Mouse (Mus musculus): ENCODE data around the gene Rcc1. TPM values are rescaled to one million over a fixed set of nuclear protein-coding genes. Genes with fewer than 3 reads are reported as not detected.

The Rcc1 gene
- polyA plus RNA-seq, 1 experiment from 2014 or later, result 45.3 TPM

GRCm38 (mm10) chr4:132326481-132326880, 26.9 kb downstream of the Rcc1 start:
- H3K4me3 ChIP-seq (ENCODE audit: low read depth, low read length), result no peak overlapping the region
- no peak overlapping the region for H3K9ac ChIP-seq (replicated peaks; ENCODE audit: low read depth, low read length)
- no peak for ATAC-seq (ENCODE audit: insufficient number of reproducible peaks, insufficient read depth, low FRiP score, low read depth)
- H3K4me1 ChIP-seq (ENCODE audit: control insufficient read depth, insufficient read depth, low read length), result 0 out of 2 replicates have a peak, but pooled peaks cover 8% of the 10 kb centered on the region
- no peak overlapping the region for H3K27ac ChIP-seq (ENCODE audit: low read length)
- no peaks in the 10 kb centered on the region for H3K9me3 ChIP-seq (ENCODE audit: control insufficient read depth, low read depth, low read length)
- H3K36me3 ChIP-seq (ENCODE audit: control insufficient read depth, insufficient read depth, low read length), result peaks cover 30% of the 10 kb centered on the region
- H3K4me2 ChIP-seq (replicated peaks; ENCODE audit: low read depth, low read length), result no peak overlapping the region
- 67% methylated on average over 5 of the region's 5 CpGs for WGBS
- no peaks in the 10 kb centered on the region for H3K27me3 ChIP-seq (ENCODE audit: control insufficient read depth, insufficient read depth, low read length)

GRCm38 (mm10) chr4:132315711-132316110, 37.7 kb downstream of the Rcc1 start:
- Histone ChIP-seq H3K27ac (ENCODE audit: low read length) (no peak overlapping the region), H3K36me3 (ENCODE audit: control insufficient read depth, insufficient read depth, low read length) (peaks cover 49% of the 10 kb centered on the region), H3K9me3 (ENCODE audit: control insufficient read depth, low read depth, low read length) (no peaks in the 10 kb centered on the region), H3K4me2 (replicated peaks; ENCODE audit: low read depth, low read length) (no peak overlapping the region), H3K4me1 (ENCODE audit: control insufficient read depth, insufficient read depth, low read length) (no peaks in the 10 kb centered on the region), H3K27me3 (ENCODE audit: control insufficient read depth, insufficient read depth, low read length) (no peaks in the 10 kb centered on the region), H3K9ac (replicated peaks; ENCODE audit: low read depth, low read length) (no peak overlapping the region), H3K4me3 (ENCODE audit: low read depth, low read length) (no peak overlapping the region)
- no peak for ATAC-seq (ENCODE audit: insufficient number of reproducible peaks, insufficient read depth, low FRiP score, low read depth)
- WGBS, result 88% methylated on average over 8 of the region's 8 CpGs

- Histone ChIP-seq H3K4me2 (replicated peaks; ENCODE audit: low read depth, low read length) (no peak overlapping the region), H3K4me1 (ENCODE audit: control insufficient read depth, insufficient read depth, low read length) (0 out of 2 replicates have a peak, but pooled peaks cover 4% of the 10 kb centered on the region), H3K9ac (replicated peaks; ENCODE audit: low read depth, low read length) (no peak overlapping the region), H3K27me3 (ENCODE audit: control insufficient read depth, insufficient read depth, low read length) (no peaks in the 10 kb centered on the region), H3K9me3 (ENCODE audit: control insufficient read depth, low read depth, low read length) (no peaks in the 10 kb centered on the region), H3K4me3 (ENCODE audit: low read depth, low read length) (no peak overlapping the region), H3K27ac (ENCODE audit: low read length) (no peak overlapping the region), H3K36me3 (ENCODE audit: control insufficient read depth, insufficient read depth, low read length) (peaks cover 38% of the 10 kb centered on the region)
- no peak for ATAC-seq (ENCODE audit: insufficient number of reproducible peaks, insufficient read depth, low FRiP score, low read depth)
- 87% methylated on average over 5 of the region's 5 CpGs for WGBS
These were observed 40.8 kb downstream of the Rcc1 start for GRCm38 (mm10) chr4:132312627-132313026.

GRCm38 (mm10) chr4:132311801-132312200, 41.6 kb downstream of the Rcc1 start:
- Histone ChIP-seq H3K9me3 (ENCODE audit: control insufficient read depth, low read depth, low read length) (no peaks in the 10 kb centered on the region), H3K27me3 (ENCODE audit: control insufficient read depth, insufficient read depth, low read length) (no peaks in the 10 kb centered on the region), H3K4me1 (ENCODE audit: control insufficient read depth, insufficient read depth, low read length) (0 out of 2 replicates have a peak, but pooled peaks cover 4% of the 10 kb centered on the region), H3K9ac (replicated peaks; ENCODE audit: low read depth, low read length) (no peak overlapping the region), H3K36me3 (ENCODE audit: control insufficient read depth, insufficient read depth, low read length) (peaks cover 37% of the 10 kb centered on the region), H3K27ac (ENCODE audit: low read length) (no peak overlapping the region), H3K4me3 (ENCODE audit: low read depth, low read length) (no peak overlapping the region), H3K4me2 (replicated peaks; ENCODE audit: low read depth, low read length) (no peak overlapping the region)
- WGBS, result 44% methylated on average over 3 of the region's 3 CpGs
- ATAC-seq (ENCODE audit: insufficient number of reproducible peaks, insufficient read depth, low FRiP score, low read depth), result no peak

GRCm38 (mm10) chr4:132311209-132311608, 42.2 kb downstream of the Rcc1 start:
- Histone ChIP-seq H3K9me3 (ENCODE audit: control insufficient read depth, low read depth, low read length) (no peaks in the 10 kb centered on the region), H3K4me2 (replicated peaks; ENCODE audit: low read depth, low read length) (no peak overlapping the region), H3K9ac (replicated peaks; ENCODE audit: low read depth, low read length) (no peak overlapping the region), H3K27ac (ENCODE audit: low read length) (no peak overlapping the region), H3K4me1 (ENCODE audit: control insufficient read depth, insufficient read depth, low read length) (0 out of 2 replicates have a peak, but pooled peaks cover 4% of the 10 kb centered on the region), H3K27me3 (ENCODE audit: control insufficient read depth, insufficient read depth, low read length) (no peaks in the 10 kb centered on the region), H3K4me3 (ENCODE audit: low read depth, low read length) (no peak overlapping the region), H3K36me3 (ENCODE audit: control insufficient read depth, insufficient read depth, low read length) (peaks cover 35% of the 10 kb centered on the region)
- ATAC-seq (ENCODE audit: insufficient number of reproducible peaks, insufficient read depth, low FRiP score, low read depth), result no peak
- WGBS, result 46% methylated on average over 1 of the region's 1 CpGs

- Histone ChIP-seq H3K27me3 (ENCODE audit: control insufficient read depth, insufficient read depth, low read length) (no peaks in the 10 kb centered on the region), H3K36me3 (ENCODE audit: control insufficient read depth, insufficient read depth, low read length) (peaks cover 30% of the 10 kb centered on the region), H3K27ac (ENCODE audit: low read length) (0 out of 2 replicates have a peak overlapping the region, but pooled peaks have one; percentile 93), H3K4me3 (ENCODE audit: low read depth, low read length) (peak overlapping the region; percentile 89), H3K9me3 (ENCODE audit: control insufficient read depth, low read depth, low read length) (no peaks in the 10 kb centered on the region), H3K9ac (replicated peaks; ENCODE audit: low read depth, low read length) (peak overlapping the region; percentile 94), H3K4me1 (ENCODE audit: control insufficient read depth, insufficient read depth, low read length) (0 out of 2 replicates have a peak, but pooled peaks cover 4% of the 10 kb centered on the region), H3K4me2 (replicated peaks; ENCODE audit: low read depth, low read length) (peak overlapping the region; percentile 65)
- WGBS, result 31% methylated on average over 10 of the region's 10 CpGs
- no peak for ATAC-seq (ENCODE audit: insufficient number of reproducible peaks, insufficient read depth, low FRiP score, low read depth)
These were observed 43.4 kb downstream of the Rcc1 start for GRCm38 (mm10) chr4:132309849-132310472.

GRCm38 (mm10) chr4:132309140-132309848, 44.1 kb downstream of the Rcc1 start:
- Histone ChIP-seq H3K36me3 (ENCODE audit: control insufficient read depth, insufficient read depth, low read length) (peaks cover 29% of the 10 kb centered on the region), H3K4me2 (replicated peaks; ENCODE audit: low read depth, low read length) (peak overlapping the region; percentile 65), H3K4me1 (ENCODE audit: control insufficient read depth, insufficient read depth, low read length) (0 out of 2 replicates have a peak, but pooled peaks cover 4% of the 10 kb centered on the region), H3K4me3 (ENCODE audit: low read depth, low read length) (peak overlapping the region; percentile 89), H3K9me3 (ENCODE audit: control insufficient read depth, low read depth, low read length) (no peaks in the 10 kb centered on the region), H3K9ac (replicated peaks; ENCODE audit: low read depth, low read length) (peak overlapping the region; percentile 94), H3K27ac (ENCODE audit: low read length) (peak overlapping the region; percentile 93), H3K27me3 (ENCODE audit: control insufficient read depth, insufficient read depth, low read length) (no peaks in the 10 kb centered on the region)
- ATAC-seq (ENCODE audit: insufficient number of reproducible peaks, insufficient read depth, low FRiP score, low read depth), result no peak
- WGBS, result 2% methylated on average over 15 of the region's 15 CpGs

- under 1% methylated on average over 41 of the region's 41 CpGs for WGBS
- Histone ChIP-seq H3K27ac (ENCODE audit: low read length) (peak overlapping the region; percentile 93), H3K4me2 (replicated peaks; ENCODE audit: low read depth, low read length) (peak overlapping the region; percentile 65), H3K9me3 (ENCODE audit: control insufficient read depth, low read depth, low read length) (no peaks in the 10 kb centered on the region), H3K4me1 (ENCODE audit: control insufficient read depth, insufficient read depth, low read length) (0 out of 2 replicates have a peak, but pooled peaks cover 4% of the 10 kb centered on the region), H3K36me3 (ENCODE audit: control insufficient read depth, insufficient read depth, low read length) (peaks cover 22% of the 10 kb centered on the region), H3K27me3 (ENCODE audit: control insufficient read depth, insufficient read depth, low read length) (no peaks in the 10 kb centered on the region), H3K4me3 (ENCODE audit: low read depth, low read length) (peak overlapping the region; percentile 89), H3K9ac (replicated peaks; ENCODE audit: low read depth, low read length) (peak overlapping the region; percentile 94)
- ATAC-seq (ENCODE audit: insufficient number of reproducible peaks, insufficient read depth, low FRiP score, low read depth), result peak; percentile 90
These were observed 44.8 kb downstream of the Rcc1 start for GRCm38 (mm10) chr4:132308437-132309139.

Data from stomach, embryonic 14.5 days (tissue).